Mouse (Mus musculus) lung, postnatal 36 days (tissue): Measurements from ENCODE around the gene Drosha.

Experiments
- DNase-seq: peaks from one replicate; pipeline ENCODE4 v3.0.0; 2022; ENCODE audit warnings: mixed read lengths

Gene Drosha

DNA sequence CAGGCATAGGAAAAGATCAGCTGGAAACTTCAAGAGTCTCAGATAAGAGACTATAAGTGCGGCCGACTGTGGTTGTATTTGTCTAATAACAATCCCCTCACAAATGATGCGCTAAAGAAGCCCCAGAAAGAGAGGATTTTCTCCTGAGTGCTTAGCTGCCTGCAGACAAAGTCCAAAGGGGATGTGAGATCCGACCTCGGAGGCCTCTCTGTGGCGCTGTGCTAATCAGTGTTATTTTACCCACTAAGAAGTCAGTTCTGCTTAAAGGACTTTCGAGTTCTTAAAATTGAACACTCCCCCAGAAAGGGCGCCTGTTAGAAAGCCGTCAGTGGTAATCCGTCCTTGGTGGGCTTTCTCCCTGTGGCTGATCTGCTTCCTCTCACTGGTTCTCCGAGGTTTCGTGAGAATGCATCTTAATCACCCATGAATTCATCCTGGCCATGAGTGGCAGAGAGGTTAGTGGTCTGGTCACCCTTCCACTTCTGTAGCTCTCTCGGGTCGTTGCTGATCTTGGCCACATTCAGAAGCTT lies 117.1 kb downstream of the Drosha start:
- no peak for DNase-seq

DNA sequence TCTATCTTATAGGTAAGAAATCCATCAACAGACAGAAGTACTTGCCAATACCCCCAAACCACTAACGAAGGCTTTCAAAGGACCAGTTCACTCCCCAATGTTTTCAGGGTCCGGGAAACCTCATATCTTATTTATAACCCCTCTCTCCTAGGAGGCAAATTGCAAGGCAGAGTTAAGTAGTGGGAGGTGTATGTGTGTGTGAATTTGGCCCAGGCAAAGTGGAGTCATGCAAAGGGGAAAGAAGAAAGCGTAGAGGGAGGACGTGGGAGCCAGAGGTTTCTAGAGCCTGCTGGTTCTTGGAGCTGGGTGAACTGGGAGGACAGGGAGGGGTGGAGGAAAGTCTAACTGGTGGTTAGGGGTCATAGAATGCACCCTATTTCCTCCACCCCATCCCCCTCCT lies 117.8 kb downstream of the Drosha start:
- no peak for DNase-seq

DNA sequence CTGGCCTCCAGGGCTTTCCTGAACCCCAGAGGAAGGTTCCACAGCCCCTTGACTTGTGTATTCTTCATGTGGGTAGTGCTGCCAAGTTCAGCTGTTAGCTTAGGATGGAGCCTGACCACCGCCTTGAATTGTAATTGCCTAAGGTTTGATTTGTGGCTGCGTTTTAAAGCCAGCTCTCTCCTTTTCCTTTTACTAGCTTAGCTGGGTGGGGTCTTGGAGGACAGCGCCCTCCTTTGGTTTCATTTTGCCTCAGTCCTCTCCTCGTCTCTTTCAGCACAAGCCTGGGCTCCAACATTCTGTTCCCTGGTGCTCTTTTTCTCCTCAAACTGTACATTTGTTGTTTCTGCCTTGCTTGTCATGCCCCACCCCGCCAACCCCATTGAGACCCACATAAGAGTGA lies 133.4 kb downstream of the Drosha start:
- no peak for DNase-seq

DNA sequence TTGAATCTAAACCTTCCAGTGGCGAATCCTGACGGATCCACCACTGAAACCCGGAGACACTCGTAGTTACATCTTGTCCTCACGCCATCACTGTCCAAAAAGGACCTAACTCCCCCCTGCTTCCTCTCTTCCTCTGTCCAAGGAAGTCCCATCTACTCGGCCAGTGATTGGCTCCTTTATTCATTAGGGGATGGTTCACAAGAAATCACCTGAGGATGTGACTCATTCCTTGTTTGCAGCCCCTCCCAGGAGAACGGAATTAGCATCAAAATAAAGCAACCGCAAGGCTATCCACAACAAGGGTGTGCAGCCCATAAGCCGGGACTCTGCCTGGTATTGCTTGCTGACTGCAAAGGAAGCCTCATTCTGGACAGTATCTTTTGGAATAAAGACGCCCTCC lies 137.6 kb downstream of the Drosha start:
- no peak for DNase-seq

DNA sequence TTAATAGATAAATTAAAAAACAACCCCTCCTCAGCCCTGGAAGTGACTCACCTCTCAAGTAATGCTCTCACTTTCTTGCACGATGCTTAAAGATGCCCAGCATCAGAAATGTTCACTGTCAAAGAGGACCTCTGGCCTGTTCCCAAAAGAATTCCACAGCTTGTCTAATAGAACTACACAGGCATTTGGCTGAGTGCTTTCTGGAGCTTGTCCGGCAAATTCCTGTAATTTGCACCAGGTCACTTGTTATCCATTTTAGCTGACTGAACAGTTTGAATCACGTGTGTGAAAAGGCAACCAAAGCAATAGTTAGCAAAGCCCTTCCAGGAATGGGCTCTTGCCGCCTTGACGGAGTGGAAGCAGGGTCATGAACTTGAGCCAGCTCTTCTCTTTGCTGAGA lies 140.6 kb downstream of the Drosha start:
- no peak for DNase-seq

- DNase-seq, result no peak
Observed at GRCm38 (mm10) chr15:12968815-12969214, 144.2 kb downstream of the Drosha start.

DNA sequence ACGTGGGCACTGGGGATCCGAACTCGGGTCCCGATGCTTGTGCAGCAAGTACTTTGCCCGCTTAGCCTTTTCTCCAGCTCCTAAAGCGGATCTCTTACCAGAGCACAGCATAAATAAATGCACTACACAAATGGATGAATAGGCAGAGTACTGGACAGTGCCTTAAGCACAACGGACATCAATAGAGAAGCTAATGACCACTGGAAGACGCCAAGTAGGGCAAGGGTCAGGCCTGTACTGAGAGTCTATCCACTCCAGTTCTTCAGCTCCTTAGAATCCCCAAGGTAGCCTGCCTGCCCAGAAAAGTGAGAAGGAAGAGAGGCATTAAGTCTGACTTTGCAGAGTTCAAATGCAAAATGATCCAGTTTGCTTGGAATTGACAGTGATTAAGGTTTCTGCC lies 147.8 kb downstream of the Drosha start:
- no peak for DNase-seq
